Mouse (Mus musculus) kidney, embryonic 14.5 days (tissue): ENCODE data around the gene Rnf224. TPM values are rescaled to one million over a fixed set of nuclear protein-coding genes. Genes with fewer than 3 reads are reported as not detected.
A peak's percentile ranks its signal among the peaks of the same experiment; 100 is the strongest.

Source experiments
- ATAC-seq: fragments of 200-750 bp; cut with Nextera tagmentation; 2 replicates; pipeline ENCODE4 v1.8.0; 2017; ENCODE audit warnings: moderate number of reproducible peaks, mild to moderate bottlenecking, moderate TSS enrichment, moderate library complexity; ENCODE audit not compliant: low FRiP score, low TSS enrichment
- H3K27ac ChIP-seq: fragments of 300-500 bp; sonication (generic); 2 replicates; pipeline ENCODE4 v1.5.1; 2014; ENCODE audit warnings: low read depth, mild to moderate bottlenecking, low read length, moderate library complexity, mixed read lengths
- H3K27me3 ChIP-seq: fragments of 300-500 bp; sonication (generic); 2 replicates; pipeline ENCODE4 v1.6.1; 2014; ENCODE audit warnings: mild to moderate bottlenecking, low read length; ENCODE audit not compliant: control insufficient read depth, insufficient read depth
- H3K36me3 ChIP-seq: fragments of 300-500 bp; sonication (generic); 2 replicates; pipeline ENCODE4 v1.6.1; 2014; ENCODE audit warnings: low read length, mixed read lengths; ENCODE audit not compliant: control insufficient read depth, insufficient read depth
- H3K4me1 ChIP-seq: fragments of 300-500 bp; sonication (generic); 2 replicates; pipeline ENCODE4 v1.6.1; 2014; ENCODE audit warnings: low read length, mixed read lengths; ENCODE audit not compliant: control insufficient read depth, insufficient read depth
- H3K4me2 ChIP-seq: fragments of 300-500 bp; sonication (generic); replicated peaks from 2 replicates; pipeline ENCODE4 v1.6.1; 2014; ENCODE audit warnings: low read depth, mild to moderate bottlenecking, low read length
- H3K4me3 ChIP-seq: fragments of 300-500 bp; sonication (generic); 2 replicates; pipeline ENCODE4 v1.5.1; 2014; ENCODE audit warnings: mild to moderate bottlenecking, low read length
- H3K9ac ChIP-seq: fragments of 300-500 bp; sonication (generic); 2 replicates; pipeline ENCODE4 v1.6.1; 2014; ENCODE audit warnings: low read depth, mild to moderate bottlenecking, low read length, moderate library complexity
- H3K9me3 ChIP-seq: fragments of 300-500 bp; sonication (generic); 2 replicates; pipeline ENCODE4 v1.6.1; 2016; ENCODE audit warnings: low read length; ENCODE audit not compliant: control insufficient read depth
- WGBS: fragments of 180-500 bp; shearing (Covaris S2); extraction: QIAGEN DNeasy Blood & Tissue Kit; methylation state at CpG from one replicate; pipeline ENCODE4 v1.1.7; 2014; 5-methylcytosine and 5-hydroxymethylcytosine counted together
- polyA plus RNA-seq: library from polyadenylated mRNA; unstranded; fragments of >200 nt; fragmentation: Nextera tagmentation; extraction: Ambion mirVana; gene quantifications from 2 replicates; pipeline ENCODE4 v1.2.1, GENCODE M21; 2014

The Rnf224 gene
- polyA plus RNA-seq: 0.20 and 0.39 TPM in 2 replicates

- Histone ChIP-seq H3K9ac (no peak within 1 kb of the TSS), H3K36me3 (no peaks in the 10 kb centered on the region), H3K4me2 (no peak within 1 kb of the TSS), H3K4me1 (peaks cover 5% of the 10 kb centered on the region; the same call in 1 of the 2 replicates), H3K4me3 (no peak within 1 kb of the TSS), H3K9me3 (no peaks in the 10 kb centered on the region), H3K27me3 (no peaks in the 10 kb centered on the region), H3K27ac (no peak within 1 kb of the TSS)
- no peak for ATAC-seq
- 32% methylated on average over 8 of the region's 8 CpGs for WGBS
Observed at GRCm38 (mm10) chr2:25236614-25237013, at the start of gene Rnf224. TSS of gene Rnf224 (minus strand) at chr2:25236787.

DNA sequence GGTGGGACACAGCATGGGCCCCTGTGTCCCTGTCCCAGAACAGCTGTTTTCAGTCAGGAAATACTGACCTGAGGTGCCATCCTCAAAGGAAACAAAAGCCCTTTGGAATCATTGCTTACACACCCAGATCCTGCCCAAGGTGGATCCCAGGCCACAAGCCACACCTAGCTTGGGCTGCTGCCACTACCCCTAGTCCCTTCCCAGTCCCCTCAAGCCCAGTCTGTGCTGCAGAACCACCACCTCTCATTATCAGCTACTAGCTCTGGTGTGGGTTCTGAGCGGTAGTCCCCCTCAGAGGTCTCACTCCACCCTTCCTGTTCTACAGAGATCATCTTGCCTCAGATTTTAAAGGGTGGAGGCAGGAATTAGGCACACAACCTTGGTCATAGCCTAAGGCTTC, 49.7 kb upstream of the Rnf224 start:
- no peak for ATAC-seq
- H3K4me2 ChIP-seq: no peak overlapping the region
- peaks cover 35% of the 10 kb centered on the region for H3K27me3 ChIP-seq
- no peaks in the 10 kb centered on the region for H3K9me3 ChIP-seq
- H3K36me3 ChIP-seq: peaks cover 40% of the 10 kb centered on the region
- no peak overlapping the region for H3K4me3 ChIP-seq
- no peak overlapping the region for H3K27ac ChIP-seq
- H3K9ac ChIP-seq: no peak overlapping the region
- 0 out of 2 replicates have a peak, but pooled peaks cover 2% of the 10 kb centered on the region for H3K4me1 ChIP-seq
- WGBS: 79% methylated on average over 1 of the region's 1 CpGs

GRCm38 (mm10) chr2:25285551-25285950, 49.0 kb upstream of the Rnf224 start:
- no peak overlapping the region for H3K27ac ChIP-seq

GRCm38 (mm10) chr2:25278928-25279882, 42.6 kb upstream of the Rnf224 start:
- Histone ChIP-seq H3K27me3 (no peaks in the 10 kb centered on the region), H3K27ac (no peak overlapping the region), H3K4me1 (no peaks in the 10 kb centered on the region), H3K9me3 (no peaks in the 10 kb centered on the region), H3K4me3 (no peak overlapping the region), H3K36me3 (peaks cover 88% of the 10 kb centered on the region), H3K9ac (no peak overlapping the region), H3K4me2 (no peak overlapping the region)
- 68% methylated on average over 13 of the region's 13 CpGs for WGBS
- ATAC-seq: no peak

More at GRCm38 (mm10) chr2:25285551-25285950, 49.0 kb upstream of the Rnf224 start:
- H3K36me3 ChIP-seq: peaks cover 47% of the 10 kb centered on the region
- no peaks in the 10 kb centered on the region for H3K9me3 ChIP-seq
- H3K4me3 ChIP-seq: no peak overlapping the region
- 94% methylated on average over 2 of the region's 2 CpGs for WGBS
- no peak overlapping the region for H3K9ac ChIP-seq
- no peak for ATAC-seq
- H3K4me2 ChIP-seq: no peak overlapping the region
- H3K27me3 ChIP-seq: peaks cover 28% of the 10 kb centered on the region
- 0 out of 2 replicates have a peak, but pooled peaks cover 2% of the 10 kb centered on the region for H3K4me1 ChIP-seq

DNA sequence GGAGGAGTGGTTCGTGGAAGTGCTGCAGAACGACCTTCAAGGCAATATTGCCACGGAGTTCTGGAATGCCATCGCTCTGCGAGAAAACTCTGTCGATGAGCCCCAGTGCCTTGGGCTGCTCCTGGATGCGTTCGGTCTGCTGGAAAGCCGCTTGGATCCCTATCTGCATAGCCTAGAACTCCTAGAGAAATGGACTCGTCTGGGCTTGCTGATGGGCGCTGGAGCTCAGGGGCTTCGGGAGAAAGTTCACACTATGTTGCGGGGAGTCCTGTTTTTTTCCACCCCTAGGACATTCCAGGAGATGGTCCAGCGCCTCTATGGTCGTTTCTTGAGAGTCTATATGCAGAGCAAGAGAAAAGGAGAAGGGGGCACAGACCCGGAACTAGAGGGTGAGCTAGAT, 36.4 kb upstream of the Rnf224 start:
- Histone ChIP-seq H3K9me3 (no peaks in the 10 kb centered on the region), H3K27me3 (no peaks in the 10 kb centered on the region), H3K4me3 (peak overlapping the region; percentile 93), H3K9ac (peak overlapping the region; percentile 88), H3K4me1 (peaks cover 18% of the 10 kb centered on the region), H3K4me2 (peak overlapping the region; percentile 85), H3K36me3 (peaks cover 68% of the 10 kb centered on the region), H3K27ac (no peak overlapping the region)
- 33% methylated on average over 16 of the region's 16 CpGs for WGBS
- no peak for ATAC-seq

DNA sequence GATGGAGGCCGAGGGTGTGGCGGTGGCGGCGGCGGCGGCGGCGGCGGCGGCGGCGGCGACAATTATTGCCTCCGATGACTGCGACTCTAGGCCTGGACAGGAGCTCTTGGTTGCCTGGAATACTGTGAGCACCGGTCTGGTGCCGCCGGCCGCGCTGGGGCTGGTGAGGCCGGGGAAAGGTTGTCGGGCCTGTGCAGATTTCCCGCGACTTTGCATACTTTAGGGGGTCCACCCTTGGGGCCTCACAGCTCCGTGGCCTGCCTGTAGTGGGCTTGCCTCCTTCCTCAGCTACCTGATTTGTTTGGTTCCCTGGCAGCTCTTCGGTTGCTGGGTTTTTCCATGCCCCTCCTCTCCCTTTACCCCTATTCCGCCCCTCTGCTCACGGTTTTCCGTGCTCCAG, 35.9 kb upstream of the Rnf224 start:
- H3K4me1 ChIP-seq: peaks cover 18% of the 10 kb centered on the region
- H3K4me3 ChIP-seq: peak overlapping the region; percentile 93
- ATAC-seq: peak; percentile 71
- H3K4me2 ChIP-seq: peak overlapping the region; percentile 85
- peak overlapping the region; percentile 88 for H3K9ac ChIP-seq
- H3K27me3 ChIP-seq: no peaks in the 10 kb centered on the region
- under 1% methylated on average over 29 of the region's 29 CpGs for WGBS
- H3K27ac ChIP-seq: no peak overlapping the region
- peaks cover 63% of the 10 kb centered on the region for H3K36me3 ChIP-seq
- no peaks in the 10 kb centered on the region for H3K9me3 ChIP-seq

DNA sequence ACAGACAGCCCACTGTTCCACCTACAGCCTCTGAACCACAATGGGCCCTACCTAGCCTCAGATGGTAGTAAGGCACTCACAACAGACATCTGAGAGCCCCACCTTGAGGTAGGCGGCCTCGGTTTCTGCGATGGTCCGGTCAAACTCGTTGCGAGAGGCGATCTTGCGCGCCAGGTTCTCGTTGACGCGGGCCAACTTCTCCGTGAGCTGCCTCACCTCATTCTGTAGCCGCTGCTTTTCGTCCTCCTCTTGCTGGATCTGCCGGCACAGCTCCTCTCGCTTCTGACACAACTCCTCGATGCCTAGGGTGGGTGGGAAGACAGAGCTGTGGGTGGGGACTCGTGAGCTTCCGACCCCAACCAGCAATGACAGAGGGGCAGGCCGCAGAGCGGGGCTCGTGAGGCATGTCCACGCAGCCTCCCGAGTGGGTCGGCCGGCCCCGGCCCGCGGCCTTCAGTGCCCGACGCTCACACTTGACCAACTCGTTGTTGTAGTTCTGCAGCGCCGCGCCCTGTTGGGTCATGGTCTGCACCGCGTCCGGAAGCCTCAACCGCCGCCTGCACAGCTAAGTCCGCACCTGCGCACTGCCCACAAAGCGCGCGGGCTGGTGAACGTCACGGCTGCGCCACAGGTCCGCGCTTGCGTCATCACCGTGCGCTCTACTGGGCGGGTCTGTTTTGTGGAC, 35.4 kb upstream of the Rnf224 start, which contains the start of the genes Ssna1 and Anapc2:
Ssna1 (minus strand) TSS at position 612 of the 685 bp plus-strand sequence.
Anapc2 (plus strand) TSS at position 652 of the 685 bp plus-strand sequence.
- WGBS: under 1% methylated on average over 55 of the region's 55 CpGs

DNA sequence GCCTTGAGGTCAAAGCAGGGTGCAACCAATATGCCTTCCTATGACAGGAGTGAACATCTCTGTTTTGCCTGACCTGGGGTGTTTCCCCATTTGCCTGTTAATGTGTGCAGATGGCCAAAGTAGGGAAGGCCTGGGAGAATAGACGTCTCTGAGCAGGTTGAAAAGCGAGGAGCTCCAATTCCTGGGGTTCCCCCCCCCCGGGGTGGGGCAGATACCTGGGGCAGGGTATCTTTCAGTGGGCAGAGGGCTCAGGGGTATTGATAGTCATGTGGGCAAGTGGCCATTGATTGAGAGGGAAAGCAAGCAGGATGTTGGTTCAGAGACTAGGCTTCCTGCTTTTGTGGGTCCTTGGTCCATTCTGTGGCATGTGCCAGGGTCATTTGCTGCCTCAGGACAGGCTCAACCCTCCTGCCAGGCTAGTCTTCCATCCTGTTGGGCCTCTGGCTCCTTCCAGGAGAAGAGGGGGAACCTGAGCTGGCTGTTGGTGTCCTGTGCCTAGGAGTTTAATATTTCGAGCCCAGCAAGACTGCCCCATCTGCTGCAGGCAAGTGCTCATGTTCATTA, 31.2 kb upstream of the Rnf224 start:
- H3K4me2 ChIP-seq: no peak overlapping the region
- H3K4me3 ChIP-seq: no peak overlapping the region
- ATAC-seq: no peak
- peaks cover 24% of the 10 kb centered on the region for H3K4me1 ChIP-seq
- peaks cover 24% of the 10 kb centered on the region for H3K36me3 ChIP-seq
- H3K27me3 ChIP-seq: peaks cover 14% of the 10 kb centered on the region
- H3K27ac ChIP-seq: no peak overlapping the region
- no peaks in the 10 kb centered on the region for H3K9me3 ChIP-seq
- H3K9ac ChIP-seq: no peak overlapping the region
- WGBS: 84% methylated on average over 4 of the region's 4 CpGs

More for the DNA sequence above, 35.4 kb upstream of the Rnf224 start, which contains the start of the genes Ssna1 and Anapc2:
- Histone ChIP-seq H3K4me3 (peak within 1 kb of the TSS; percentile 93), H3K9me3 (no peaks in the 10 kb centered on the region), H3K27me3 (no peaks in the 10 kb centered on the region), H3K36me3 (peaks cover 60% of the 10 kb centered on the region), H3K4me2 (peak within 1 kb of the TSS; percentile 94), H3K4me1 (peaks cover 18% of the 10 kb centered on the region), H3K27ac (peak within 1 kb of the TSS; percentile 76), H3K9ac (peak within 1 kb of the TSS; percentile 88)
- ATAC-seq: peak; percentile 97
